Mouse (Mus musculus): Measurements from ENCODE around the gene Fhod1. TPM values are rescaled to one million over a fixed set of nuclear protein-coding genes. Genes with fewer than 3 reads are reported as not detected.

Gene Fhod1
- polyA plus RNA-seq, 1 experiment from 2014 or later: 1.6 TPM

GRCm38 (mm10) chr8:105289805-105290460 is 57.8 kb downstream of the Fhod1 start, which contains the start of gene 4931428F04Rik:
Gene 4931428F04Rik (minus strand): TSS chr8:105289864.
- Histone ChIP-seq H3K4me2 (peak within 1 kb of the TSS; percentile 74), H3K9ac (ENCODE audit: low read length) (peak within 1 kb of the TSS; percentile 77), H3K36me3 (ENCODE audit: control insufficient read depth, insufficient read depth, low read length) (no peaks in the 10 kb centered on the region), H3K4me1 (ENCODE audit: control insufficient read depth, insufficient read depth, low read length) (peaks cover 22% of the 10 kb centered on the region), H3K4me3 (ENCODE audit: low read depth, low read length) (peak within 1 kb of the TSS; percentile 40), H3K27ac (ENCODE audit: low read depth, low read length) (peak within 1 kb of the TSS; percentile 71; the same call in 1 of the 2 replicates), H3K27me3 (ENCODE audit: control insufficient read depth, insufficient read depth, low read length) (peaks cover 15% of the 10 kb centered on the region), H3K9me3 (ENCODE audit: control insufficient read depth, low read length) (no peaks in the 10 kb centered on the region)
- peak; percentile 34 for ATAC-seq (ENCODE audit: low FRiP score)
- DNase-seq (ENCODE audit: low spot score, missing footprints): peak; percentile 94
- WGBS: 1% methylated on average over 43 of the region's 43 CpGs

- WGBS: 0% methylated on average over 53 of the region's 53 CpGs
- H3K4me1 ChIP-seq (ENCODE audit: control insufficient read depth, insufficient read depth, low read length): peaks cover 22% of the 10 kb centered on the region
Observed at GRCm38 (mm10) chr8:105288958-105289732, 58.6 kb downstream of the Fhod1 start.

GRCm38 (mm10) chr8:105288231-105288630 is 59.5 kb downstream of the Fhod1 start:
- peak overlapping the region; percentile 40 for H3K4me3 ChIP-seq (ENCODE audit: low read depth, low read length)
- H3K4me1 ChIP-seq (ENCODE audit: control insufficient read depth, insufficient read depth, low read length): peaks cover 22% of the 10 kb centered on the region
- WGBS: 86% methylated on average over 5 of the region's 5 CpGs
- H3K9me3 ChIP-seq (ENCODE audit: control insufficient read depth, low read length): no peaks in the 10 kb centered on the region
- peaks cover 15% of the 10 kb centered on the region for H3K27me3 ChIP-seq (ENCODE audit: control insufficient read depth, insufficient read depth, low read length)
- ATAC-seq (ENCODE audit: low FRiP score) (no peak), DNase-seq (ENCODE audit: low spot score, missing footprints) (no peak)
- H3K9ac ChIP-seq (ENCODE audit: low read length): peak overlapping the region; percentile 77
- no peak overlapping the region for H3K27ac ChIP-seq (ENCODE audit: low read depth, low read length)
- H3K36me3 ChIP-seq (ENCODE audit: control insufficient read depth, insufficient read depth, low read length): no peaks in the 10 kb centered on the region
- peak overlapping the region; percentile 74 for H3K4me2 ChIP-seq

More at GRCm38 (mm10) chr8:105288958-105289732, 58.6 kb downstream of the Fhod1 start:
- Histone ChIP-seq H3K27ac (ENCODE audit: low read depth, low read length) (peak overlapping the region; percentile 71; the same call in 1 of the 2 replicates), H3K4me3 (ENCODE audit: low read depth, low read length) (peak overlapping the region; percentile 40), H3K4me2 (peak overlapping the region; percentile 74), H3K27me3 (ENCODE audit: control insufficient read depth, insufficient read depth, low read length) (peaks cover 15% of the 10 kb centered on the region), H3K9ac (ENCODE audit: low read length) (peak overlapping the region; percentile 77), H3K36me3 (ENCODE audit: control insufficient read depth, insufficient read depth, low read length) (no peaks in the 10 kb centered on the region), H3K9me3 (ENCODE audit: control insufficient read depth, low read length) (no peaks in the 10 kb centered on the region)
- ATAC-seq (ENCODE audit: low FRiP score) (peak; percentile 95), DNase-seq (ENCODE audit: low spot score, missing footprints) (peak; percentile 99)

- DNase-seq (ENCODE audit: low spot score, missing footprints): no peak
- no peak overlapping the region for H3K9ac ChIP-seq (ENCODE audit: low read length)
- peaks cover 22% of the 10 kb centered on the region for H3K4me1 ChIP-seq (ENCODE audit: control insufficient read depth, insufficient read depth, low read length)
- ATAC-seq (ENCODE audit: low FRiP score): no peak
- no peaks in the 10 kb centered on the region for H3K9me3 ChIP-seq (ENCODE audit: control insufficient read depth, low read length)
- H3K36me3 ChIP-seq (ENCODE audit: control insufficient read depth, insufficient read depth, low read length): peaks cover 3% of the 10 kb centered on the region; the same call in 1 of the 2 replicates
- no peak overlapping the region for H3K4me2 ChIP-seq
- no peak overlapping the region for H3K4me3 ChIP-seq (ENCODE audit: low read depth, low read length)
- peaks cover 15% of the 10 kb centered on the region for H3K27me3 ChIP-seq (ENCODE audit: control insufficient read depth, insufficient read depth, low read length)
- H3K27ac ChIP-seq (ENCODE audit: low read depth, low read length): no peak overlapping the region
- WGBS: 87% methylated on average over 4 of the region's 4 CpGs
Observed at GRCm38 (mm10) chr8:105286907-105287306, 60.8 kb downstream of the Fhod1 start.

- H3K27ac ChIP-seq (ENCODE audit: low read depth, low read length): no peak overlapping the region
- peaks cover 3% of the 10 kb centered on the region; the same call in 1 of the 2 replicates for H3K36me3 ChIP-seq (ENCODE audit: control insufficient read depth, insufficient read depth, low read length)
- 0 out of 2 replicates have a peak overlapping the region, but pooled peaks have one; percentile 5 for H3K9ac ChIP-seq (ENCODE audit: low read length)
- no peak overlapping the region for H3K4me3 ChIP-seq (ENCODE audit: low read depth, low read length)
- no peak overlapping the region for H3K4me2 ChIP-seq
- ATAC-seq (ENCODE audit: low FRiP score) (no peak), DNase-seq (ENCODE audit: low spot score, missing footprints) (no peak)
- WGBS: 44% methylated on average over 12 of the region's 12 CpGs
- no peaks in the 10 kb centered on the region for H3K9me3 ChIP-seq (ENCODE audit: control insufficient read depth, low read length)
- H3K4me1 ChIP-seq (ENCODE audit: control insufficient read depth, insufficient read depth, low read length): peaks cover 21% of the 10 kb centered on the region
- peaks cover 9% of the 10 kb centered on the region for H3K27me3 ChIP-seq (ENCODE audit: control insufficient read depth, insufficient read depth, low read length)
Observed at GRCm38 (mm10) chr8:105285514-105285913, 62.2 kb downstream of the Fhod1 start.

GRCm38 (mm10) chr8:105283074-105283473 is 64.7 kb downstream of the Fhod1 start:
- peak; percentile 89 for DNase-seq (ENCODE audit: low spot score, missing footprints)
- 24% methylated on average over 23 of the region's 23 CpGs for WGBS
- H3K27ac ChIP-seq (ENCODE audit: low read depth, low read length): no peak overlapping the region
- no peak overlapping the region for H3K4me3 ChIP-seq (ENCODE audit: low read depth, low read length)
- peaks cover 19% of the 10 kb centered on the region for H3K27me3 ChIP-seq (ENCODE audit: control insufficient read depth, insufficient read depth, low read length)
- H3K4me1 ChIP-seq (ENCODE audit: control insufficient read depth, insufficient read depth, low read length): peaks cover 10% of the 10 kb centered on the region
- peaks cover 3% of the 10 kb centered on the region; the same call in 1 of the 2 replicates for H3K36me3 ChIP-seq (ENCODE audit: control insufficient read depth, insufficient read depth, low read length)
- no peak overlapping the region for H3K9ac ChIP-seq (ENCODE audit: low read length)
- peak; percentile 52 for ATAC-seq (ENCODE audit: low FRiP score)
- H3K4me2 ChIP-seq: no peak overlapping the region
- no peaks in the 10 kb centered on the region for H3K9me3 ChIP-seq (ENCODE audit: control insufficient read depth, low read length)

- Histone ChIP-seq H3K9me3 (ENCODE audit: control insufficient read depth, low read length) (no peaks in the 10 kb centered on the region), H3K27me3 (ENCODE audit: control insufficient read depth, insufficient read depth, low read length) (peaks cover 28% of the 10 kb centered on the region), H3K9ac (ENCODE audit: low read length) (no peak overlapping the region), H3K4me2 (no peak overlapping the region), H3K36me3 (ENCODE audit: control insufficient read depth, insufficient read depth, low read length) (peaks cover 3% of the 10 kb centered on the region; the same call in 1 of the 2 replicates), H3K4me1 (ENCODE audit: control insufficient read depth, insufficient read depth, low read length) (0 out of 2 replicates have a peak, but pooled peaks cover 7% of the 10 kb centered on the region), H3K27ac (ENCODE audit: low read depth, low read length) (no peak overlapping the region), H3K4me3 (ENCODE audit: low read depth, low read length) (no peak overlapping the region)
- 91% methylated on average over 4 of the region's 4 CpGs for WGBS
- DNase-seq (ENCODE audit: low spot score, missing footprints) (no peak), ATAC-seq (ENCODE audit: low FRiP score) (no peak)
Observed at GRCm38 (mm10) chr8:105282239-105282638, 65.5 kb downstream of the Fhod1 start.

GRCm38 (mm10) chr8:105281821-105282220 is 65.9 kb downstream of the Fhod1 start:
- H3K4me3 ChIP-seq (ENCODE audit: low read depth, low read length): no peak overlapping the region
- H3K9me3 ChIP-seq (ENCODE audit: control insufficient read depth, low read length): no peaks in the 10 kb centered on the region
- no peak overlapping the region for H3K27ac ChIP-seq (ENCODE audit: low read depth, low read length)
- no peak overlapping the region for H3K9ac ChIP-seq (ENCODE audit: low read length)
- no peak overlapping the region for H3K4me2 ChIP-seq
- 85% methylated on average over 12 of the region's 12 CpGs for WGBS
- H3K36me3 ChIP-seq (ENCODE audit: control insufficient read depth, insufficient read depth, low read length): peaks cover 3% of the 10 kb centered on the region; the same call in 1 of the 2 replicates
- ATAC-seq (ENCODE audit: low FRiP score): no peak
- H3K4me1 ChIP-seq (ENCODE audit: control insufficient read depth, insufficient read depth, low read length): 0 out of 2 replicates have a peak, but pooled peaks cover 7% of the 10 kb centered on the region
- DNase-seq (ENCODE audit: low spot score, missing footprints): no peak
- peaks cover 32% of the 10 kb centered on the region for H3K27me3 ChIP-seq (ENCODE audit: control insufficient read depth, insufficient read depth, low read length)

- Histone ChIP-seq H3K4me2 (no peak overlapping the region), H3K9me3 (ENCODE audit: control insufficient read depth, low read length) (no peaks in the 10 kb centered on the region), H3K9ac (ENCODE audit: low read length) (no peak overlapping the region), H3K4me1 (ENCODE audit: control insufficient read depth, insufficient read depth, low read length) (peaks cover 13% of the 10 kb centered on the region), H3K27ac (ENCODE audit: low read depth, low read length) (no peak overlapping the region), H3K36me3 (ENCODE audit: control insufficient read depth, insufficient read depth, low read length) (peaks cover 3% of the 10 kb centered on the region; the same call in 1 of the 2 replicates), H3K27me3 (ENCODE audit: control insufficient read depth, insufficient read depth, low read length) (peaks cover 44% of the 10 kb centered on the region), H3K4me3 (ENCODE audit: low read depth, low read length) (no peak overlapping the region)
- DNase-seq (ENCODE audit: low spot score, missing footprints): no peak
- no peak for ATAC-seq (ENCODE audit: low FRiP score)
- WGBS: 72% methylated on average over 3 of the region's 3 CpGs
Observed at GRCm38 (mm10) chr8:105280567-105280966, 67.2 kb downstream of the Fhod1 start.
